Mouse (Mus musculus): ENCODE measurements around the gene Babam2. TPM values are rescaled to one million over a fixed set of nuclear protein-coding genes. Genes with fewer than 3 reads are reported as not detected.

Babam2 gene
- total and polyA plus RNA-seq, 2 experiments from 2014 or later, result 39.1 to 51.3 TPM

DNA sequence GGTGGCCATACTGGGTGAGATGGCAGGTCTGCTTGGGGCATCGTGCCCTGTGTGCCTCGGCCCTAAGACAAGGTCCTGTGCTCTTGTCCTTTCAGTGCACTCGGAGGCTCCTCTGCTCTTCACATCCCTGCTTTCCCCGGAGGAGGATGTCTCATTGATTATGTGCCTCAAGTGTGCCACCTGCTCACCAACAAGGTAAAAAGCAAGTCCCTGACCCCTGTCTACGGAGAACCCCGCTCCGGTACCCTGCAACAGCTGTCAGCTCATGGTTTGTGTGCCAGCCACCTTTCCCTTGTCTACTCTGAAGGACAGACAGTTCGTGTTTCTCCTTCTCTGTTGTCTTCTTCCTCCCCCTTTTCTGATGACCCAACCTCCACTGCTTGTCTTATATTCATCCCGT, 303.8 kb downstream of the Babam2 start:
- ATAC-seq (ENCODE audit: insufficient read depth, low read depth), result no peak
- Histone ChIP-seq H3K36me3 (replicated peaks; ENCODE audit: control insufficient read depth, insufficient read depth, low read length) (no peaks in the 10 kb centered on the region), H3K27ac (ENCODE audit: low read depth) (no peak overlapping the region), H3K9me3 (replicated peaks; ENCODE audit: control insufficient read depth, low read length) (no peaks in the 10 kb centered on the region), H3K27me3 (ENCODE audit: control insufficient read depth, insufficient read depth, low read length) (no peaks in the 10 kb centered on the region), H3K4me3 (ENCODE audit: low read depth, low read length) (no peak overlapping the region), H3K9ac (replicated peaks; ENCODE audit: low read depth, low read length) (no peak overlapping the region), H3K4me2 (ENCODE audit: low read depth, low read length) (no peak overlapping the region), H3K4me1 (ENCODE audit: control insufficient read depth, insufficient read depth) (no peaks in the 10 kb centered on the region)
- no peak for DNase-seq (ENCODE audit: low spot score)
- TF ChIP-seq EP300 (IDR thresholded peaks at IDR 0.05; ENCODE audit: low read depth) (no peak), CTCF (IDR thresholded peaks at IDR 0.05; ENCODE audit: low read depth) (no peak)
- 65% methylated on average over 9 of the region's 9 CpGs for WGBS

DNA sequence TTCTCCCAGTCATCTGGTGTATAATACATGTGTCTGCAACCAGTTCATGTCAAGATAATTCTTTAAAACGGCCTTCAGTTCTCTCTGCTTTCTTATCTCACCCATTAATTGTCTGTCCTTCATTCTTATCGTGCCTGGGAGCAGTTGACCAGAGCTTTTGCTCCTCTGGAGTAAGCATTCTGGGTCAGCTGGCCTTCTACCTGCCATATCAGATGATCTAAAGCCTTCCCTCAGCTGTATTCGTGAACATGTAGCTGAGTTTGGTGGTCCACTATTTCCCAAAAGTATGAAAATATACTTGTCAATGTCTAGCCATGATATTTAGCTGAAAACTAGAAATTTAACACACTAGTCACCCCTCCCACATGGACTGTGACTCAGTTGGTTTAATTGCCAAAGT, 304.3 kb downstream of the Babam2 start:
- Histone ChIP-seq H3K4me1 (ENCODE audit: control insufficient read depth, insufficient read depth) (no peaks in the 10 kb centered on the region), H3K27me3 (ENCODE audit: control insufficient read depth, insufficient read depth, low read length) (no peaks in the 10 kb centered on the region), H3K27ac (ENCODE audit: low read depth) (no peak overlapping the region), H3K9ac (replicated peaks; ENCODE audit: low read depth, low read length) (no peak overlapping the region), H3K36me3 (replicated peaks; ENCODE audit: control insufficient read depth, insufficient read depth, low read length) (no peaks in the 10 kb centered on the region), H3K9me3 (replicated peaks; ENCODE audit: control insufficient read depth, low read length) (no peaks in the 10 kb centered on the region), H3K4me2 (ENCODE audit: low read depth, low read length) (no peak overlapping the region), H3K4me3 (ENCODE audit: low read depth, low read length) (no peak overlapping the region)
- DNase-seq (ENCODE audit: low spot score), result no peak
- no peak for ATAC-seq (ENCODE audit: insufficient read depth, low read depth)
- TF ChIP-seq CTCF (IDR thresholded peaks at IDR 0.05; ENCODE audit: low read depth) (no peak), EP300 (IDR thresholded peaks at IDR 0.05; ENCODE audit: low read depth) (no peak)
- WGBS, result 22% methylated on average over 3 of the region's 3 CpGs

DNA sequence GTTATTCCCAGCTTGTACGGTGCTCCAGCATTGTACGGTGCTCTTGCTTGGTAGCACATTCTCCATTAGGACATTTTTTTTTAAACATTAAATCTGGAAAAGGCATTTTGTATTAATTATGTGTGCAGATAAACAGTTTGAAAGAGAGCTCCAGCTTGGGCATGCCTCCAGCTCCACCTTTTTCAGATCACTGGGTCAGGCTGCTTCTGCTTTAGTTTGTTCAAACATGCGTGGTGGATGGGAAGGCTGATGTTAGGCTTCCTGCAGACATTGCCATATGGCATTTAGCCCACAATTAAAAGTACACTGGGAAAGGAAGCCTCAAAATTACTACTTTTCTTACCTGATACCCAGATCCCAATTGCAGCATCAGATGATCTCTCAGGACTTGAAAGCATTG, 310.9 kb downstream of the Babam2 start:
- no peak for TF ChIP-seq EP300 (IDR thresholded peaks at IDR 0.05; ENCODE audit: low read depth)
- no peak for TF ChIP-seq CTCF (IDR thresholded peaks at IDR 0.05; ENCODE audit: low read depth)
- Histone ChIP-seq H3K9me3 (replicated peaks; ENCODE audit: control insufficient read depth, low read length) (no peaks in the 10 kb centered on the region), H3K36me3 (replicated peaks; ENCODE audit: control insufficient read depth, insufficient read depth, low read length) (no peaks in the 10 kb centered on the region), H3K4me2 (ENCODE audit: low read depth, low read length) (no peak overlapping the region), H3K4me3 (ENCODE audit: low read depth, low read length) (no peak overlapping the region), H3K27me3 (ENCODE audit: control insufficient read depth, insufficient read depth, low read length) (no peaks in the 10 kb centered on the region), H3K27ac (ENCODE audit: low read depth) (no peak overlapping the region), H3K9ac (replicated peaks; ENCODE audit: low read depth, low read length) (no peak overlapping the region), H3K4me1 (ENCODE audit: control insufficient read depth, insufficient read depth) (no peaks in the 10 kb centered on the region)
- no peak for DNase-seq (ENCODE audit: low spot score)
- ATAC-seq (ENCODE audit: insufficient read depth, low read depth), result no peak
- 80% methylated on average over 3 of the region's 3 CpGs for WGBS

DNA sequence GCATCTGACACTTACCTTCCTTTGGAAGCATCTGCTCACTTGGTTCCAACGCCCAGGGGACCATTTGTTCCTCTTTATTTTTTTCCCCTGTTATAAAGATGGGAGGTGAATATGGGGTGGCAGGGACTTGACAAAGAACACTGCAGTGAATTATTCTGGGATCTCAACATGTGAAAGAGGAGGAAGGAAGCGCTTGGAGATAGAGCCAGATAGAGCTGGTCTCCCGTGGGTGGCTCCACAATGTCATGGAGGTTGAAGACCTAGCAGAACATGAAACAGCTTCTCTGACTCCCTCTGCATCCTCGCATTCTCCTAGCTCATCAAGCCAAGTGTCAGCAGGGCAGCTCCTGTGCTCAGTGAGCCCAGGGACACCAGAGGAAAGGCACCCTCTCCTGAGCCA, 312.6 kb downstream of the Babam2 start:
- Histone ChIP-seq H3K9ac (replicated peaks; ENCODE audit: low read depth, low read length) (no peak overlapping the region), H3K36me3 (replicated peaks; ENCODE audit: control insufficient read depth, insufficient read depth, low read length) (no peaks in the 10 kb centered on the region), H3K4me3 (ENCODE audit: low read depth, low read length) (no peak overlapping the region), H3K9me3 (replicated peaks; ENCODE audit: control insufficient read depth, low read length) (no peaks in the 10 kb centered on the region), H3K27ac (ENCODE audit: low read depth) (no peak overlapping the region), H3K4me2 (ENCODE audit: low read depth, low read length) (no peak overlapping the region), H3K27me3 (ENCODE audit: control insufficient read depth, insufficient read depth, low read length) (no peaks in the 10 kb centered on the region), H3K4me1 (ENCODE audit: control insufficient read depth, insufficient read depth) (no peaks in the 10 kb centered on the region)
- no peak for ATAC-seq (ENCODE audit: insufficient read depth, low read depth)
- DNase-seq (ENCODE audit: low spot score), result no peak
- TF ChIP-seq EP300 (IDR thresholded peaks at IDR 0.05; ENCODE audit: low read depth), result no peak
- 64% methylated on average over 4 of the region's 4 CpGs for WGBS

GRCm38 (mm10) chr5:32013053-32013452, 315.6 kb downstream of the Babam2 start:
- TF ChIP-seq EP300 (IDR thresholded peaks at IDR 0.05; ENCODE audit: low read depth) (no peak), CTCF (IDR thresholded peaks at IDR 0.05; ENCODE audit: low read depth) (no peak)
- Histone ChIP-seq H3K4me2 (ENCODE audit: low read depth, low read length) (no peak overlapping the region), H3K4me1 (ENCODE audit: control insufficient read depth, insufficient read depth) (no peaks in the 10 kb centered on the region; the same call in 1 of the 2 replicates), H3K27me3 (ENCODE audit: control insufficient read depth, insufficient read depth, low read length) (no peaks in the 10 kb centered on the region), H3K4me3 (ENCODE audit: low read depth, low read length) (no peak overlapping the region), H3K9me3 (replicated peaks; ENCODE audit: control insufficient read depth, low read length) (no peaks in the 10 kb centered on the region), H3K36me3 (replicated peaks; ENCODE audit: control insufficient read depth, insufficient read depth, low read length) (no peaks in the 10 kb centered on the region), H3K27ac (ENCODE audit: low read depth) (no peak overlapping the region), H3K9ac (replicated peaks; ENCODE audit: low read depth, low read length) (no peak overlapping the region)
- no peak for ATAC-seq (ENCODE audit: insufficient read depth, low read depth)
- no peak for DNase-seq (ENCODE audit: low spot score)
- 80% methylated on average over 2 of the region's 2 CpGs for WGBS

- no peaks in the 10 kb centered on the region for H3K36me3 ChIP-seq (replicated peaks; ENCODE audit: control insufficient read depth, insufficient read depth, low read length)
- 88% methylated on average over 7 of the region's 7 CpGs for WGBS
- ATAC-seq (ENCODE audit: insufficient read depth, low read depth), result no peak
- no peaks in the 10 kb centered on the region; the same call in 1 of the 2 replicates for H3K4me1 ChIP-seq (ENCODE audit: control insufficient read depth, insufficient read depth)
- no peak overlapping the region for H3K4me3 ChIP-seq (ENCODE audit: low read depth, low read length)
- no peak overlapping the region for H3K9ac ChIP-seq (replicated peaks; ENCODE audit: low read depth, low read length)
- TF ChIP-seq CTCF (IDR thresholded peaks at IDR 0.05; ENCODE audit: low read depth), result no peak
- TF ChIP-seq EP300 (IDR thresholded peaks at IDR 0.05; ENCODE audit: low read depth), result no peak
- H3K27me3 ChIP-seq (ENCODE audit: control insufficient read depth, insufficient read depth, low read length), result no peaks in the 10 kb centered on the region
- H3K9me3 ChIP-seq (replicated peaks; ENCODE audit: control insufficient read depth, low read length), result no peaks in the 10 kb centered on the region
- no peak overlapping the region for H3K4me2 ChIP-seq (ENCODE audit: low read depth, low read length)
- no peak for DNase-seq (ENCODE audit: low spot score)
- H3K27ac ChIP-seq (ENCODE audit: low read depth), result no peak overlapping the region
These were observed 317.3 kb downstream of the Babam2 start for GRCm38 (mm10) chr5:32014786-32015185.
